Mouse (Mus musculus) olfactory bulb, adult 2 months (tissue): ENCODE data around the gene H2-T23. TPM values are rescaled to one million over a fixed set of nuclear protein-coding genes. Genes with fewer than 3 reads are reported as not detected.
A peak's percentile ranks its signal among the peaks of the same experiment; 100 is the strongest.
"Not testable (repeated sequence)": the region's sequence is repeated elsewhere in the genome, so short reads cannot be mapped to it uniquely, and the experiment has no call there.

Experiments used
- H3K27ac ChIP-seq: fragments of 200-500 bp; 2 replicates; pipeline ENCODE4 v1.5.1; 2012; ENCODE audit warnings: low read depth, low read length; ENCODE audit not compliant: insufficient read depth
- H3K4me1 ChIP-seq: fragments of 200-500 bp; 2 replicates; pipeline ENCODE4 v1.6.1; 2012; ENCODE audit warnings: low read length; ENCODE audit not compliant: control insufficient read depth, insufficient read depth
- H3K4me3 ChIP-seq: fragments of 200-500 bp; 2 replicates; pipeline ENCODE4 v1.5.1; 2012; ENCODE audit warnings: mild to moderate bottlenecking, low read depth, low read length, moderate library complexity; ENCODE audit not compliant: insufficient read depth
- CTCF ChIP-seq: fragments of 200-500 bp; IDR thresholded peaks from 2 replicates; pipeline ENCODE4 v1.5.1; 2012; ENCODE audit warnings: low read depth, mild to moderate bottlenecking, low read length, moderate library complexity; ENCODE audit not compliant: insufficient read depth
- POLR2A ChIP-seq: fragments of 200-500 bp; IDR thresholded peaks from 2 replicates; pipeline ENCODE4 v1.6.1; 2012; ENCODE audit warnings: mild to moderate bottlenecking, low read depth, low read length, moderate library complexity; ENCODE audit not compliant: insufficient read depth
- WGBS: fragments of 180-500 bp; shearing (Covaris S2); methylation state at CpG from one replicate; pipeline ENCODE4 v1.1.7; 2018; 5-methylcytosine and 5-hydroxymethylcytosine counted together
- polyA plus RNA-seq: library from polyadenylated mRNA; stranded (reverse); fragments of >200 nt; gene quantifications from 2 replicates; pipeline ENCODE4 v1.2.4, GENCODE M21; 2012; ENCODE audit warnings: low replicate concordance; ENCODE audit not compliant: missing spikeins, insufficient read depth, insufficient read length

The H2-T23 gene
- polyA plus RNA-seq, 1 experiment, result 151 TPM

GRCm38 (mm10) chr17:36030703-36031582 is 1.7 kb downstream of the H2-T23 start:
- peaks cover 12% of the 10 kb centered on the region for H3K4me1 ChIP-seq
- WGBS, result 41% methylated on average over 8 of the region's 8 CpGs
- peak overlapping the region; percentile 40 for H3K4me3 ChIP-seq
- H3K27ac ChIP-seq, result not testable (repeated sequence)

- H3K4me1 ChIP-seq, result peaks cover 14% of the 10 kb centered on the region
- not testable (repeated sequence) for H3K4me3 ChIP-seq, H3K27ac ChIP-seq
- WGBS, result 84% methylated on average over 4 of the region's 4 CpGs
These were observed 2.5 kb downstream of the H2-T23 start for GRCm38 (mm10) chr17:36030046-36030702.

GRCm38 (mm10) chr17:36028879-36029619 is 3.6 kb downstream of the H2-T23 start:
- peaks cover 15% of the 10 kb centered on the region for H3K4me1 ChIP-seq
- no peak overlapping the region for H3K27ac ChIP-seq
- no peak overlapping the region for H3K4me3 ChIP-seq
- TF ChIP-seq CTCF, result no peak
- no peak for TF ChIP-seq POLR2A
- WGBS, result 89% methylated on average over 7 of the region's 7 CpGs

GRCm38 (mm10) chr17:36027663-36028062 is 5.0 kb downstream of the H2-T23 start:
- H3K4me3 ChIP-seq, result no peak overlapping the region
- peaks cover 20% of the 10 kb centered on the region for H3K4me1 ChIP-seq
- 93% methylated on average over 4 of the region's 4 CpGs for WGBS
- no peak overlapping the region for H3K27ac ChIP-seq
- TF ChIP-seq CTCF, result no peak
- TF ChIP-seq POLR2A, result no peak

GRCm38 (mm10) chr17:36025901-36026300 is 6.8 kb downstream of the H2-T23 start:
- H3K27ac ChIP-seq, result no peak overlapping the region
- H3K4me1 ChIP-seq, result peaks cover 9% of the 10 kb centered on the region
- WGBS, result 68% methylated on average over 4 of the region's 4 CpGs
- TF ChIP-seq POLR2A (no peak), CTCF (no peak)
- no peak overlapping the region for H3K4me3 ChIP-seq

GRCm38 (mm10) chr17:36025197-36025596 is 7.5 kb downstream of the H2-T23 start:
- WGBS, result 56% methylated on average over 5 of the region's 5 CpGs
- no peak overlapping the region for H3K4me3 ChIP-seq
- TF ChIP-seq POLR2A (no peak), CTCF (no peak)
- H3K4me1 ChIP-seq, result peaks cover 14% of the 10 kb centered on the region
- no peak overlapping the region for H3K27ac ChIP-seq

GRCm38 (mm10) chr17:36023710-36024654 is 8.7 kb downstream of the H2-T23 start:
- no peak for TF ChIP-seq CTCF
- no peak for TF ChIP-seq POLR2A
- H3K4me3 ChIP-seq, result no peak overlapping the region
- H3K4me1 ChIP-seq, result peaks cover 14% of the 10 kb centered on the region
- H3K27ac ChIP-seq, result no peak overlapping the region
- 55% methylated on average over 9 of the region's 9 CpGs for WGBS

GRCm38 (mm10) chr17:36022922-36023321 is 9.7 kb downstream of the H2-T23 start:
- WGBS, result 91% methylated on average over 6 of the region's 6 CpGs
- TF ChIP-seq POLR2A (no peak), CTCF (no peak)
- Histone ChIP-seq H3K27ac (no peak overlapping the region), H3K4me3 (no peak overlapping the region), H3K4me1 (peaks cover 14% of the 10 kb centered on the region)
